Mouse (Mus musculus): ENCODE data around the gene Clk3. TPM values are rescaled to one million over a fixed set of nuclear protein-coding genes. Genes with fewer than 3 reads are reported as not detected.

Gene Clk3
- polyA plus RNA-seq, 1 experiment from 2014 or later = 57.2 TPM

GRCm38 (mm10) chr9:57775026-57775425, 9.4 kb upstream of the Clk3 start:
- 81% methylated on average over 5 of the region's 5 CpGs for WGBS
- H3K27ac ChIP-seq (ENCODE audit: low read depth, low read length) = no peak overlapping the region
- no peaks in the 10 kb centered on the region for H3K4me1 ChIP-seq (ENCODE audit: control insufficient read depth, insufficient read depth, low read depth, low read length)
- no peaks in the 10 kb centered on the region for H3K27me3 ChIP-seq (replicated peaks; ENCODE audit: control insufficient read depth, insufficient read depth, low read length)
- no peak for ATAC-seq
- H3K9ac ChIP-seq (ENCODE audit: low read depth, low read length) = no peak overlapping the region
- no peaks in the 10 kb centered on the region for H3K36me3 ChIP-seq (ENCODE audit: control insufficient read depth, insufficient read depth, low read length)
- H3K4me2 ChIP-seq (ENCODE audit: low read length) = no peak overlapping the region
- H3K9me3 ChIP-seq (ENCODE audit: control insufficient read depth, low read length) = no peaks in the 10 kb centered on the region
- no peak overlapping the region for H3K4me3 ChIP-seq (ENCODE audit: low read length)

- WGBS = 12% methylated on average over 1 of the region's 1 CpGs
- H3K9ac ChIP-seq (ENCODE audit: low read depth, low read length) = no peak overlapping the region
- no peaks in the 10 kb centered on the region for H3K36me3 ChIP-seq (ENCODE audit: control insufficient read depth, insufficient read depth, low read length)
- no peaks in the 10 kb centered on the region for H3K27me3 ChIP-seq (replicated peaks; ENCODE audit: control insufficient read depth, insufficient read depth, low read length)
- H3K4me3 ChIP-seq (ENCODE audit: low read length) = no peak overlapping the region
- no peak overlapping the region for H3K4me2 ChIP-seq (ENCODE audit: low read length)
- ATAC-seq = no peak
- no peaks in the 10 kb centered on the region for H3K4me1 ChIP-seq (ENCODE audit: control insufficient read depth, insufficient read depth, low read depth, low read length)
- no peak overlapping the region for H3K27ac ChIP-seq (ENCODE audit: low read depth, low read length)
- H3K9me3 ChIP-seq (ENCODE audit: control insufficient read depth, low read length) = no peaks in the 10 kb centered on the region
These were observed 8.5 kb upstream of the Clk3 start for GRCm38 (mm10) chr9:57774168-57774567.

DNA sequence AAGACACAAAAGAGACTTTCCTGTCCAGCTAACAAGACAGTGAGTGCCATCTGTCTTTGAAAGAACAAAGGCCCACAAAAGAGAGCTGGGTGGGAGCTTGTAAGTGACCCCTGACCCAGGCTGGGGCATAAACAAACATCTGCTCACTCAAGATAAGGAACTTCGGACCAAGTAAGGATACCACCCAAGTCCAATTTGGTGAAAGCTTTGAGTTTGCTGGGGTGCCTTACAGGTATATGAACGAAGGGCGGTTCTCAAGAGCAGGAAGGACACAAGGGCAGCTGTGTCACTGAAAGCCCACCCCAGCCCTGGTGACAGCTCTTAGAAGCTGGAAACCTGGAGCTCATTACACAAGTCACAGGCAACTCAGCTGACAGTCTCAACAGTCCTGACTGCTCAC, 8.1 kb upstream of the Clk3 start:
- no peak overlapping the region for H3K4me2 ChIP-seq (ENCODE audit: low read length)
- no peaks in the 10 kb centered on the region for H3K27me3 ChIP-seq (replicated peaks; ENCODE audit: control insufficient read depth, insufficient read depth, low read length)
- WGBS = 83% methylated on average over 3 of the region's 3 CpGs
- no peaks in the 10 kb centered on the region for H3K4me1 ChIP-seq (ENCODE audit: control insufficient read depth, insufficient read depth, low read depth, low read length)
- no peaks in the 10 kb centered on the region for H3K36me3 ChIP-seq (ENCODE audit: control insufficient read depth, insufficient read depth, low read length)
- ATAC-seq = no peak
- H3K9ac ChIP-seq (ENCODE audit: low read depth, low read length) = no peak overlapping the region
- no peak overlapping the region for H3K27ac ChIP-seq (ENCODE audit: low read depth, low read length)
- H3K4me3 ChIP-seq (ENCODE audit: low read length) = no peak overlapping the region
- no peaks in the 10 kb centered on the region for H3K9me3 ChIP-seq (ENCODE audit: control insufficient read depth, low read length)

- Histone ChIP-seq H3K27me3 (replicated peaks; ENCODE audit: control insufficient read depth, insufficient read depth, low read length) (no peaks in the 10 kb centered on the region), H3K9ac (ENCODE audit: low read depth, low read length) (no peak overlapping the region), H3K4me1 (ENCODE audit: control insufficient read depth, insufficient read depth, low read depth, low read length) (peaks cover 8% of the 10 kb centered on the region), H3K4me3 (ENCODE audit: low read length) (no peak overlapping the region), H3K9me3 (ENCODE audit: control insufficient read depth, low read length) (no peaks in the 10 kb centered on the region), H3K36me3 (ENCODE audit: control insufficient read depth, insufficient read depth, low read length) (no peaks in the 10 kb centered on the region), H3K27ac (ENCODE audit: low read depth, low read length) (no peak overlapping the region), H3K4me2 (ENCODE audit: low read length) (no peak overlapping the region)
- ATAC-seq = no peak
- 89% methylated on average over 2 of the region's 2 CpGs for WGBS
These were observed 5.2 kb upstream of the Clk3 start for GRCm38 (mm10) chr9:57770836-57771235.

DNA sequence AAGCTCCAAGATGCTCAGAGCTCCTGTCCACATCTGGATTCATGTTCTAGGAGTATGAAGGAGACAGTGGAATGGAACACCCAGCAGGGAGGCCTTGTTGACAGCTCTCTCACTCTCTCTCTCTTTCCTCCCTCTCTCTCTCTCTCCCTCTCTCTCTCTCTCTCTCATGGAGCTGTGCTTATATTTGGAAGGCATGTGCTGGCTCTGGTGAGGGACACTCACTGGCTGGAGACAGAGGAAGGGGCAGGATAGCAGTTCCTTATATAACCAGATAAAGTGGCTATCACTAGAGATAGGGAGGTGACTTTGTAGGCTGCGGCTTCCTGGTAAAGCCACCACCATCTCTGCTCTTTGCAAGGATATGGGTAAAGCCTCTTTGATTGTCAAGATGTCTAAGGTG, 4.6 kb upstream of the Clk3 start:
- Histone ChIP-seq H3K27me3 (replicated peaks; ENCODE audit: control insufficient read depth, insufficient read depth, low read length) (no peaks in the 10 kb centered on the region), H3K27ac (ENCODE audit: low read depth, low read length) (no peak overlapping the region), H3K4me2 (ENCODE audit: low read length) (no peak overlapping the region), H3K9ac (ENCODE audit: low read depth, low read length) (no peak overlapping the region), H3K4me3 (ENCODE audit: low read length) (no peak overlapping the region), H3K9me3 (ENCODE audit: control insufficient read depth, low read length) (no peaks in the 10 kb centered on the region), H3K36me3 (ENCODE audit: control insufficient read depth, insufficient read depth, low read length) (no peaks in the 10 kb centered on the region), H3K4me1 (ENCODE audit: control insufficient read depth, insufficient read depth, low read depth, low read length) (peaks cover 8% of the 10 kb centered on the region)
- WGBS = 94% methylated on average over 1 of the region's 1 CpGs
- no peak for ATAC-seq

- 63% methylated on average over 2 of the region's 2 CpGs for WGBS
- H3K4me1 ChIP-seq (ENCODE audit: control insufficient read depth, insufficient read depth, low read depth, low read length) = peaks cover 8% of the 10 kb centered on the region
- H3K9me3 ChIP-seq (ENCODE audit: control insufficient read depth, low read length) = no peaks in the 10 kb centered on the region
- no peak overlapping the region for H3K4me2 ChIP-seq (ENCODE audit: low read length)
- H3K36me3 ChIP-seq (ENCODE audit: control insufficient read depth, insufficient read depth, low read length) = no peaks in the 10 kb centered on the region
- no peak overlapping the region for H3K4me3 ChIP-seq (ENCODE audit: low read length)
- no peak overlapping the region for H3K27ac ChIP-seq (ENCODE audit: low read depth, low read length)
- ATAC-seq = no peak
- H3K27me3 ChIP-seq (replicated peaks; ENCODE audit: control insufficient read depth, insufficient read depth, low read length) = no peaks in the 10 kb centered on the region
- H3K9ac ChIP-seq (ENCODE audit: low read depth, low read length) = no peak overlapping the region
These were observed 3.9 kb upstream of the Clk3 start for GRCm38 (mm10) chr9:57769539-57770069.

DNA sequence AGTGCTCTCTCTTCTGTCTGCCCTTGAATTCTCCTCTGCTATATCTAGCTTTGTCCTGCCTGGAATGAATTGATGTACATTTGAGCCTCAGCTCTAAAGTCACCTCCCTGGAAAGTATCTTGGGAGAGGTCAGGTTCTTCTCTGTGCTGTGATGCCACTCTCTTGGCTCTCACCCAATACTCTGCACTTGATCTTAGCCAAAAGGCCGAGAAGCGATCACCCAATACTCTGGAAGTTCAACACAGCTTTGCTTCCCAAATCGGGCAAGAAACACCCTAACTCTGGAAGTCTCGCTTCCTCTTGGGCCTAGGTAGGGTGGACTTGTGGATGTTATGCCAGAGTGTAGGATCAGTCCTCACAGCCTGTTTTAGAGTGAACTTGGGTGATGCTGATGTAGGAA, 1.6 kb upstream of the Clk3 start:
- Histone ChIP-seq H3K27ac (ENCODE audit: low read depth, low read length) (no peak overlapping the region), H3K27me3 (replicated peaks; ENCODE audit: control insufficient read depth, insufficient read depth, low read length) (no peaks in the 10 kb centered on the region), H3K4me1 (ENCODE audit: control insufficient read depth, insufficient read depth, low read depth, low read length) (peaks cover 27% of the 10 kb centered on the region), H3K36me3 (ENCODE audit: control insufficient read depth, insufficient read depth, low read length) (no peaks in the 10 kb centered on the region), H3K4me3 (ENCODE audit: low read length) (no peak overlapping the region), H3K9ac (ENCODE audit: low read depth, low read length) (no peak overlapping the region), H3K4me2 (ENCODE audit: low read length) (no peak overlapping the region), H3K9me3 (ENCODE audit: control insufficient read depth, low read length) (no peaks in the 10 kb centered on the region)
- no peak for ATAC-seq
- WGBS = 95% methylated on average over 4 of the region's 4 CpGs

DNA sequence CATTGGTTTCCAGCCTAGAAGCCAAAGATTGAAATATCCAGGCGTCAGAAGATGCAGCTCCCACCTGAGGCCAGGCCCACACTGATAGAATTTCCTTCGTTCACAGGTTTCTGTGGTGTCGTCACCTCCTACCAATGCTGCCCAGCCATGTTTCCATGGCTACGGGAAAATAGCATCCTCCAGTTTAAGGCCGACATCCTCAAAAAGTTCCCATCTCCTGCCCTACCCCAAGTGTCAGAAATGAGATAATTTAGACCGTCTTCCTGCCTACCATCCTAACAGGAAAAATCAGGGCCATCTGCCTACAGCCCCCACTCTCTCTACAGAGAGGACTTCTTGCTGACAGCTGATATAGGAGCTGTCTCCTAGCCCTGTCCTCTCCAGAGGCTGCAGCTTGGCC, 771 bp upstream of the Clk3 start:
- Histone ChIP-seq H3K9ac (ENCODE audit: low read depth, low read length) (peak overlapping the region; percentile 94), H3K4me3 (ENCODE audit: low read length) (peak overlapping the region; percentile 96), H3K27me3 (replicated peaks; ENCODE audit: control insufficient read depth, insufficient read depth, low read length) (no peaks in the 10 kb centered on the region), H3K9me3 (ENCODE audit: control insufficient read depth, low read length) (no peaks in the 10 kb centered on the region), H3K4me2 (ENCODE audit: low read length) (peak overlapping the region; percentile 96), H3K27ac (ENCODE audit: low read depth, low read length) (peak overlapping the region; percentile 99), H3K4me1 (ENCODE audit: control insufficient read depth, insufficient read depth, low read depth, low read length) (peaks cover 32% of the 10 kb centered on the region), H3K36me3 (ENCODE audit: control insufficient read depth, insufficient read depth, low read length) (peaks cover 1% of the 10 kb centered on the region)
- 26% methylated on average over 6 of the region's 6 CpGs for WGBS
- no peak for ATAC-seq

GRCm38 (mm10) chr9:57764974-57765363, 691 bp downstream of the Clk3 start:
- peak overlapping the region; percentile 96 for H3K4me3 ChIP-seq (ENCODE audit: low read length)
- H3K27ac ChIP-seq (ENCODE audit: low read depth, low read length) = peak overlapping the region; percentile 99
- peaks cover 32% of the 10 kb centered on the region for H3K4me1 ChIP-seq (ENCODE audit: control insufficient read depth, insufficient read depth, low read depth, low read length)
- peak; percentile 93 for ATAC-seq
- H3K36me3 ChIP-seq (ENCODE audit: control insufficient read depth, insufficient read depth, low read length) = peaks cover 16% of the 10 kb centered on the region
- H3K9me3 ChIP-seq (ENCODE audit: control insufficient read depth, low read length) = no peaks in the 10 kb centered on the region
- H3K9ac ChIP-seq (ENCODE audit: low read depth, low read length) = peak overlapping the region; percentile 94
- no peaks in the 10 kb centered on the region for H3K27me3 ChIP-seq (replicated peaks; ENCODE audit: control insufficient read depth, insufficient read depth, low read length)
- WGBS = 0% methylated on average over 39 of the region's 45 CpGs
- peak overlapping the region; percentile 96 for H3K4me2 ChIP-seq (ENCODE audit: low read length)

Measured in hindbrain, embryonic 16.5 days (tissue).